Mouse (Mus musculus) neutrophil, adult 59 days (primary cell): ENCODE results near the gene Slc5a7. TPM values are rescaled to one million over a fixed set of nuclear protein-coding genes. Genes with fewer than 3 reads are reported as not detected.

Experiments used
- total RNA-seq, 2 experiments: library from RNA; stranded (reverse); gene quantifications; 1 replicate in 1 of 2; 2 replicates in 1 of 2; pipeline ENCODE4 v1.2.4; 2023

Slc5a7 gene
- total RNA-seq, result not detected

GRCm38 (mm10) chr17:54298934-54299333 lies at the start of gene Slc5a7:
Slc5a7 (minus strand) TSS chr17:54299034.

